Mouse (Mus musculus) G1E (cell line): ENCODE measurements around the gene Ramp1.

ENCODE experiments used
- CTCF ChIP-seq: IDR thresholded peaks from 2 replicates; pipeline ENCODE4 v1.5.1; 2012; ENCODE audit warnings: low read depth, low read length, inconsistent platforms, mixed read lengths
- GATA1 ChIP-seq: IDR thresholded peaks from 2 replicates; pipeline ENCODE4 v1.6.1; 2012; ENCODE audit warnings: borderline replicate concordance, low read length, inconsistent platforms, mixed read lengths
- POLR2AphosphoS5 ChIP-seq: IDR thresholded peaks from 2 replicates; pipeline ENCODE4 v1.6.1; 2012; ENCODE audit warnings: low read depth, low read length, inconsistent platforms; ENCODE audit not compliant: insufficient replicate concordance
- TAL1 ChIP-seq: conservative IDR thresholded peaks from 2 replicates; pipeline ENCODE4 v1.6.1; 2012; ENCODE audit warnings: low read depth, low read length, inconsistent platforms, mixed read lengths

DNA sequence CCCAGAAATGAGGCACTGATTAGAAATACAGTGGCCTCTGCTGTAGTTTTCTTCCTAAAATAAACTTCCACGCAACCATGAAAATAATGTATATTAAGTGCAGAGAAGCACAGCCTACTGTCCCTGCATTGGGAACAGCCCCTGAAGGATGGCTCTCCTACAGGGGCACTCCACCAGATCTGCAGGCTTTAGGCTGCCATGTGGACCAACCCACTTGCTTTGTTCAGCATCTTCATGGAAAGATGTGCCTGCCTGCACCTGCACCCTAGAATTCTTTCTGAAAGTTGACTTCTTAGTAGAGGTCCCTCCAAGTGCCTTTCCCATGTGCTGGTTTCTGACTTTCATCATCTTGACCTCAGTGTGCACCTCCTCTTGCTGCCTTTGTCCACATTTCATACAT, 35.6 kb downstream of the Ramp1 start:
- TF ChIP-seq CTCF = no peak
- no peak for TF ChIP-seq POLR2AphosphoS5
- no peak for TF ChIP-seq TAL1
- TF ChIP-seq GATA1 = no peak
